Mouse (Mus musculus) CH12.LX (cell line): ENCODE results near the gene B3galt4. TPM values are rescaled to one million over a fixed set of nuclear protein-coding genes. Genes with fewer than 3 reads are reported as not detected.

ENCODE experiments used
- DNase-seq: peaks from one replicate; pipeline ENCODE4 v3.0.0-alpha.2; 2013; ENCODE audit errors: extremely low read depth
- H3K27ac ChIP-seq: 2 replicates; pipeline ENCODE4 v1.5.1; 2012; ENCODE audit warnings: low read depth, mild to moderate bottlenecking, control low read depth, moderate library complexity; ENCODE audit not compliant: insufficient read depth
- H3K27me3 ChIP-seq: replicated peaks from 2 replicates; pipeline ENCODE3; 2012; ENCODE audit warnings: inconsistent platforms
- H3K36me3 ChIP-seq, 2 experiments: replicated peaks in 1 of 2; 2 replicates each; pipeline versions ENCODE3 to v1.6.1; 2012; ENCODE audit warnings: inconsistent platforms in 1 of 2, low read length in 1 of 2, mild to moderate bottlenecking in 1 of 2, mixed read lengths in 1 of 2, moderate library complexity in 1 of 2; ENCODE audit not compliant: control insufficient read depth in 1 of 2, insufficient read depth in 1 of 2
- H3K4me1 ChIP-seq, 2 experiments: 2 replicates each; pipeline ENCODE4 v1.6.1; 2012; ENCODE audit warnings: inconsistent platforms in 1 of 2, moderate library complexity in 1 of 2; ENCODE audit not compliant: insufficient read depth in 2 of 2, control insufficient read depth in 1 of 2
- H3K4me2 ChIP-seq: 2 replicates; pipeline ENCODE4 v1.6.1; 2012; ENCODE audit warnings: low read depth, mild to moderate bottlenecking, control low read depth; ENCODE audit not compliant: poor library complexity, insufficient read depth, severe bottlenecking
- H3K4me3 ChIP-seq, 3 experiments: fragments of 150-350 bp in 1 of 3; sonication (generic) in 1 of 3; replicated peaks in 1 of 3; 2 replicates each; pipeline versions ENCODE3 to v1.5.1; 2011 to 2012; ENCODE audit warnings: low read depth in 2 of 3, low read length in 2 of 3, mild to moderate bottlenecking in 2 of 3, moderate library complexity in 2 of 3, control low read depth in 1 of 3, improper control_type of control experiment in 1 of 3, inconsistent platforms in 1 of 3, mixed read lengths in 1 of 3; ENCODE audit not compliant: poor library complexity in 1 of 3
- H3K79me2 ChIP-seq: replicated peaks from 2 replicates; pipeline ENCODE4 v1.6.1; 2012; ENCODE audit warnings: mild to moderate bottlenecking, moderate library complexity; ENCODE audit not compliant: control insufficient read depth, poor library complexity, insufficient read depth, severe bottlenecking; ENCODE audit errors: extremely low read depth
- H3K9ac ChIP-seq: 2 replicates; pipeline ENCODE4 v1.6.1; 2012; ENCODE audit warnings: low read depth, mild to moderate bottlenecking, control low read depth, moderate library complexity; ENCODE audit not compliant: insufficient read depth
- H3K9me3 ChIP-seq: replicated peaks from 2 replicates; pipeline ENCODE3; 2012; ENCODE audit warnings: low read length, inconsistent platforms, mixed read lengths
- BHLHE40 ChIP-seq: IDR thresholded peaks from 2 replicates; pipeline ENCODE4 v1.6.1; 2011; ENCODE audit warnings: mild to moderate bottlenecking, low read depth, low read length, improper control_type of control experiment
- CHD1 ChIP-seq: IDR thresholded peaks from 2 replicates; pipeline ENCODE4 v1.6.1; 2012; ENCODE audit warnings: low read depth, low read length, improper control_type of control experiment, inconsistent platforms
- CHD2 ChIP-seq: IDR thresholded peaks from 2 replicates; pipeline ENCODE4 v1.6.1; 2011; ENCODE audit warnings: low read length, improper control_type of control experiment
- E2F4 ChIP-seq: IDR thresholded peaks from 2 replicates; pipeline ENCODE4 v1.6.1; 2011; ENCODE audit warnings: low read depth, low read length, improper control_type of control experiment; ENCODE audit not compliant: insufficient replicate concordance
- ELF1 ChIP-seq: IDR thresholded peaks from 2 replicates; pipeline ENCODE4 v1.6.1; 2014; ENCODE audit warnings: low read depth, mild to moderate bottlenecking, inconsistent platforms, low read length, improper control_type of control experiment
- GABPA ChIP-seq: IDR thresholded peaks from 2 replicates; pipeline ENCODE4 v1.6.1; 2012; ENCODE audit warnings: low read depth, low read length, improper control_type of control experiment, inconsistent platforms; ENCODE audit not compliant: insufficient replicate concordance
- HCFC1 ChIP-seq: IDR thresholded peaks from 2 replicates; pipeline ENCODE4 v1.6.1; 2012; ENCODE audit warnings: low read depth, mild to moderate bottlenecking, inconsistent platforms, low read length, improper control_type of control experiment
- KAT2A ChIP-seq: IDR thresholded peaks from 2 replicates; pipeline ENCODE4 v1.6.1; 2012; ENCODE audit warnings: low read length, improper control_type of control experiment, inconsistent platforms; ENCODE audit not compliant: insufficient replicate concordance
- MAZ ChIP-seq: IDR thresholded peaks from 2 replicates; pipeline ENCODE4 v1.6.1; 2012; ENCODE audit warnings: low read depth, mild to moderate bottlenecking, inconsistent platforms, low read length, improper control_type of control experiment, moderate library complexity
- MYC ChIP-seq: IDR thresholded peaks from 2 replicates; pipeline ENCODE4 v1.6.1; 2011; ENCODE audit warnings: low read depth, mild to moderate bottlenecking, improper control_type of control experiment, low read length
- POLR2A ChIP-seq: IDR thresholded peaks from 2 replicates; pipeline ENCODE4 v1.6.1; 2011; ENCODE audit warnings: low read depth, mild to moderate bottlenecking, improper control_type of control experiment, low read length
- POLR2AphosphoS2 ChIP-seq: IDR thresholded peaks from 2 replicates; pipeline ENCODE4 v1.6.1; 2011; ENCODE audit warnings: low read depth, low read length, improper control_type of control experiment
- RCOR1 ChIP-seq: conservative IDR thresholded peaks from 2 replicates; pipeline ENCODE4 v1.6.1; 2012; ENCODE audit warnings: low read depth, mild to moderate bottlenecking, inconsistent platforms, low read length, improper control_type of control experiment
- SIN3A ChIP-seq: IDR thresholded peaks from 2 replicates; pipeline ENCODE4 v1.6.1; 2012; ENCODE audit warnings: low read length, improper control_type of control experiment, inconsistent platforms
- SMC3 ChIP-seq: IDR thresholded peaks from 2 replicates; pipeline ENCODE4 v1.6.1; 2011; ENCODE audit warnings: low read depth, low read length, improper control_type of control experiment
- UBTF ChIP-seq: IDR thresholded peaks from 2 replicates; pipeline ENCODE4 v1.6.1; 2012; ENCODE audit warnings: low read depth, mild to moderate bottlenecking, inconsistent platforms, low read length, improper control_type of control experiment, moderate library complexity
- USF1 ChIP-seq: IDR thresholded peaks from 2 replicates; pipeline ENCODE4 v1.6.1; 2014; ENCODE audit warnings: low read depth, mild to moderate bottlenecking, inconsistent platforms, low read length, improper control_type of control experiment
- USF2 ChIP-seq: conservative IDR thresholded peaks from 2 replicates; pipeline ENCODE4 v1.6.1; 2011; ENCODE audit warnings: low read depth, low read length, improper control_type of control experiment
- ZC3H11A ChIP-seq: IDR thresholded peaks from 2 replicates; pipeline ENCODE4 v1.6.1; 2012; ENCODE audit warnings: low read depth, mild to moderate bottlenecking, inconsistent platforms, low read length, improper control_type of control experiment
- ZMIZ1 ChIP-seq: IDR thresholded peaks from 2 replicates; pipeline ENCODE4 v1.6.1; 2012; ENCODE audit warnings: low read depth, mild to moderate bottlenecking, inconsistent platforms, low read length, improper control_type of control experiment
- ZNF384 ChIP-seq: IDR thresholded peaks from 2 replicates; pipeline ENCODE4 v1.6.1; 2012; ENCODE audit warnings: low read depth, low read length, improper control_type of control experiment, inconsistent platforms
- dilution Hi-C: fragments of 300-500 bp; cut with MboI; formaldehyde crosslinking; loops from 2 replicates; pipeline ENCODE4 v1.14.3; 2020; ENCODE audit warnings: low sequenced_read_pairs; ENCODE audit not compliant: extremely low pct_unique_long_range_greater_than_20kb, extremely low pct_ligation_motif_present
- in situ Hi-C: fragments of 300-500 bp; cut with MboI; formaldehyde crosslinking; loops from 3 replicates; pipeline ENCODE4 v1.14.3; 2019; ENCODE audit warnings: low sequenced_read_pairs, low pct_ligation_motif_present, low pct_unique_long_range_greater_than_20kb, mixed read lengths
- polyA plus RNA-seq: library from polyadenylated mRNA; unstranded; fragments of >175 nt; gene quantifications from 2 replicates; pipeline ENCODE4 v1.2.1, GENCODE M21; 2012; ENCODE audit warnings: low read depth; ENCODE audit not compliant: insufficient read length
- total RNA-seq, 2 experiments: library from RNA; depleted of rRNA; stranded (reverse); fragments of 300-350 nt in 1 of 2; fragments of >200 nt in 1 of 2; gene quantifications; 2 replicates each; pipeline ENCODE4 v1.2.3; 2012 to 2014

The B3galt4 gene
- total and polyA plus RNA-seq, 3 experiments = 3.7 to 6.2 (median 5.2) TPM

DNA sequence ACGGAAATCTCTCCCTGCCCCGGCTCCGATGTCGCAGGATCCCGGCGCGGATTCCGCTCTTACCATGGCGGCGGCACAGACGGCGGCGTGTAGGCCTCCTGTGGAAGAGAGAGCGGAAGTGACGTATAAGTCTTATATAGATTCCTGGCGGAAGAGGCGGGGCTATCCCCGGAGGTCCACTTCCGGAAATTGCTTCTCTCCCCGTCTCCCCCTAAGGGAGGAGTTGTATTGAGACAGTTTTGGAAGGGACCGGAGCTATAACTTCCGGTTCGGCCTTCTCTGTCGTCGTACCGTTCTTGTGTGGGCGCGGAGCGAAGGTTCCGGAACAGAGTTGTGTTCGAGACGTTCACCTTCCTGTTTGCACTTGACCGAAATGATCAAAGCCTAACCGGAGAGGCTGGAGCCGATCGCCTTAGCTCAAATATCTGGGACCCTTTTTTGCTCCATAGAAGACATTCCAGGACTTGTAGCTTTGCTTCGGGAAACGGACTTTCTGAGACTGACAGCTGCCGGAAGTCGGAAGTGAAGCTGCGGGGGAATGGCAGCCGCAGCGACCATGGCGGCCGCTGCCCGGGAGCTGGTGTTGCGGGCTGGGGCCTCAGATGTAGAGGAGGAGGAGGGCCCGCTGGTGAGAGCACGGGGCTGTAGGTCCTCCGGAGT lies 4.4 kb upstream of the B3galt4 start, which contains the start of the genes Vps52 and Rps18 (continued):
- TF ChIP-seq UBTF (no peak), E2F4 (no peak), ELF1 (peak; percentile 93), KAT2A (peak; percentile 91; the same call in 1 of the 2 replicates), MYC (peak; percentile 97), MAZ (peak; percentile 98), SMC3 (no peak)

DNA sequence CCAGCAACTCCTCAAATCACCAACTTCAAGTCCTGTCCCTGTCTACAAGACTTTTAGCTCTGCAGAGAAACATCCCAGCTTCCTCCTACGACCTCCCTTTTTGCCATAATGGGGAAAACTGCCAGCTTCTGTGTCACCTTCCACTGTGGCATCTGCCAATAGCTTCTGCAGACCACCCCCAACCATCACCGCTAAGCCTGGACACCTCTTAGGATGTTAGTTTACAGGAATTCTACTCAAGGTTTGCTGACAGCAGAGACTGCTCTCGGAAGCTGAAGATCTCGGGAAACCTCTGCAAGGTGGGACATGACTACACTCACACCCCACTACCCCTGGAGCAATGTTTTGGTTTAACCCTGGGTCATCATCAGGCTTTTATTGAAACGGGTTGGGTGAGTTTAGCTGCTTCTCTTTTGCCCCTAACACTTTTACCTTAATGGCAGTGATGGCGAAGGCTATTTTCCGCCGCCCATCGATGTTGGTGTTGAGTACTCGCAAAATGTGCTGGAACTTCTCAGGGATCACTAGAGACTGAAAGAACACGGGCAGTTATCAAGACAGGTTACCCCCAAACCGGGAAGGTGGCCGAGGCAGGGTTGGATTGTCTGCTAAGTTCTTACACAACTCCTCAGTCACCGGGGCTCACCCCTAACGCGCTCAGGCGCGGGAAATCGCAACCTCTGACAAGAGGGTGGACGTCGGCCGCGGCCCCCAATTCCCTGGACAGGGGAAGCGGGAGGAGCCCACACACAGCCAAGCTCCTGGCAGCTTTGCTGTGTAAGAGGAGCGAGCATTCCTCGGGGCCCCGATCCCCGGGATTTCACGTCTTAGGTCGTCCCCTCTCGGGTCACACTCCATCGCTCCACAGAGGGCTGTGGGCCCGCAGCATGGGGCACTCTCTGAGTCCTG lies 3.6 kb upstream of the B3galt4 start:
- Histone ChIP-seq H3K79me2 (peaks cover 29% of the 10 kb centered on the region), H3K4me2 (peak overlapping the region; percentile 63)
- TF ChIP-seq KAT2A (no peak), HCFC1 (no peak), ZMIZ1 (no peak; the same call in none of the 2 replicates), SIN3A (no peak; the same call in 1 of the 2 replicates), RCOR1 (no peak), BHLHE40 (no peak), ZNF384 (no peak), POLR2A (peak; percentile 16; the same call in 1 of the 2 replicates), POLR2AphosphoS2 (peak; percentile 45; the same call in 1 of the 2 replicates), ZC3H11A (no peak), USF1 (no peak), E2F4 (0 out of 2 replicates have a peak, but pooled peaks have one; percentile 14), USF2 (no peak), UBTF (0 out of 2 replicates have a peak, but pooled peaks have one; percentile 31), CHD2 (no peak), GABPA (no peak), CHD1 (peak; percentile 83)
- TF ChIP-seq, all 38 proteins: peak for 5
- Histone ChIP-seq H3K27me3 (no peaks in the 10 kb centered on the region), H3K27ac (peak overlapping the region; percentile 26), H3K4me1 (peaks cover 10 to 43% of the 10 kb centered on the region in 2 experiments), H3K4me3 (peak overlapping the region; percentile 61 to 96 (median 91)), H3K36me3 (peaks cover 54 to 67% of the 10 kb centered on the region in 2 experiments), H3K9me3 (no peaks in the 10 kb centered on the region), H3K9ac (peak overlapping the region; percentile 53)
- in situ Hi-C loops = no loop called here
- DNase-seq = no peak
- dilution Hi-C loops = no loop called here
